Mouse (Mus musculus) E14TG2a.4 (cell line): ENCODE results near the gene Asb1.

Experiments
- H3K27me3 ChIP-seq: 2 replicates; pipeline ENCODE4 v1.6.1; 2014; ENCODE audit warnings: low read length, control low read depth; ENCODE audit not compliant: insufficient read depth
- H3K36me3 ChIP-seq: 2 replicates; pipeline ENCODE4 v1.6.1; 2014; ENCODE audit warnings: low read length, control low read depth; ENCODE audit not compliant: insufficient read depth
- H3K4me1 ChIP-seq: replicated peaks from 2 replicates; pipeline ENCODE4 v1.6.1; 2014; ENCODE audit warnings: low read depth, low read length, control low read depth
- H3K4me3 ChIP-seq: replicated peaks from 2 replicates; pipeline ENCODE4 v1.5.1; 2014; ENCODE audit warnings: mild to moderate bottlenecking, low read length
- H3K9me3 ChIP-seq: 2 replicates; pipeline ENCODE4 v1.6.1; 2014; ENCODE audit warnings: low read length, control low read depth
- CTCF ChIP-seq: conservative IDR thresholded peaks from 2 replicates; pipeline ENCODE4 v1.5.1; 2014; ENCODE audit warnings: low read length
- NANOG ChIP-seq: IDR thresholded peaks from 2 replicates; pipeline ENCODE4 v1.6.1; 2014; ENCODE audit warnings: borderline replicate concordance, low read length, mixed read lengths
- POU5F1 ChIP-seq: IDR thresholded peaks from 2 replicates; pipeline ENCODE4 v1.6.1; 2014; ENCODE audit warnings: low read length, borderline replicate concordance

Gene Asb1

GRCm38 (mm10) chr1:91538570-91538929, 1.8 kb upstream of the Asb1 start:
- TF ChIP-seq POU5F1 (no peak), NANOG (no peak), CTCF (no peak)
- H3K27me3 ChIP-seq = no peaks in the 10 kb centered on the region

GRCm38 (mm10) chr1:91539246-91539645, 1.1 kb upstream of the Asb1 start:
- Histone ChIP-seq H3K4me1 (peaks cover 63% of the 10 kb centered on the region), H3K4me3 (peak overlapping the region; percentile 98), H3K36me3 (peaks cover 4% of the 10 kb centered on the region; the same call in 1 of the 2 replicates), H3K9me3 (no peaks in the 10 kb centered on the region), H3K27me3 (no peaks in the 10 kb centered on the region)
- TF ChIP-seq POU5F1 = no peak
- TF ChIP-seq NANOG = no peak
- TF ChIP-seq CTCF = no peak

More at GRCm38 (mm10) chr1:91538570-91538929, 1.8 kb upstream of the Asb1 start:
- peaks cover 66% of the 10 kb centered on the region for H3K4me1 ChIP-seq
- no peaks in the 10 kb centered on the region for H3K36me3 ChIP-seq
- H3K4me3 ChIP-seq = no peak overlapping the region; the same call in 1 of the 2 replicates
- no peaks in the 10 kb centered on the region for H3K9me3 ChIP-seq

- peak overlapping the region; percentile 98 for H3K4me3 ChIP-seq
- no peaks in the 10 kb centered on the region for H3K9me3 ChIP-seq
- H3K36me3 ChIP-seq = peaks cover 7% of the 10 kb centered on the region
- no peaks in the 10 kb centered on the region for H3K27me3 ChIP-seq
- TF ChIP-seq CTCF (no peak), POU5F1 (no peak), NANOG (no peak)
- peaks cover 59% of the 10 kb centered on the region for H3K4me1 ChIP-seq
Observed at GRCm38 (mm10) chr1:91539704-91540270, 557 bp upstream of the Asb1 start.

GRCm38 (mm10) chr1:91541042-91541592, 773 bp downstream of the Asb1 start:
- Histone ChIP-seq H3K9me3 (no peaks in the 10 kb centered on the region), H3K27me3 (no peaks in the 10 kb centered on the region), H3K4me3 (peak overlapping the region; percentile 98), H3K36me3 (peaks cover 17% of the 10 kb centered on the region), H3K4me1 (peaks cover 53% of the 10 kb centered on the region)
- TF ChIP-seq NANOG (no peak), CTCF (no peak), POU5F1 (no peak)

- no peaks in the 10 kb centered on the region for H3K9me3 ChIP-seq
- no peak for TF ChIP-seq NANOG
- no peak for TF ChIP-seq POU5F1
- TF ChIP-seq CTCF = no peak
- H3K4me1 ChIP-seq = peaks cover 64% of the 10 kb centered on the region
- peaks cover 28% of the 10 kb centered on the region for H3K36me3 ChIP-seq
- H3K4me3 ChIP-seq = no peak overlapping the region
- no peaks in the 10 kb centered on the region for H3K27me3 ChIP-seq
Observed at GRCm38 (mm10) chr1:91543974-91544373, 3.6 kb downstream of the Asb1 start.

- no peaks in the 10 kb centered on the region for H3K27me3 ChIP-seq
- no peak overlapping the region for H3K4me3 ChIP-seq
- TF ChIP-seq NANOG (no peak), POU5F1 (no peak), CTCF (no peak)
- H3K36me3 ChIP-seq = peaks cover 32% of the 10 kb centered on the region
- peaks cover 60% of the 10 kb centered on the region for H3K4me1 ChIP-seq
- H3K9me3 ChIP-seq = no peaks in the 10 kb centered on the region
Observed at GRCm38 (mm10) chr1:91545226-91545625, 4.9 kb downstream of the Asb1 start.

- TF ChIP-seq NANOG (peak; percentile 16; the same call in 1 of the 2 replicates), POU5F1 (no peak)
- Histone ChIP-seq H3K36me3 (peaks cover 43% of the 10 kb centered on the region), H3K4me1 (peaks cover 48% of the 10 kb centered on the region), H3K27me3 (no peaks in the 10 kb centered on the region), H3K4me3 (no peak overlapping the region), H3K9me3 (no peaks in the 10 kb centered on the region)
Observed at GRCm38 (mm10) chr1:91547567-91547966, 7.2 kb downstream of the Asb1 start.

GRCm38 (mm10) chr1:91549073-91549472, 8.7 kb downstream of the Asb1 start:
- no peaks in the 10 kb centered on the region for H3K27me3 ChIP-seq
- peaks cover 53% of the 10 kb centered on the region for H3K36me3 ChIP-seq
- peaks cover 45% of the 10 kb centered on the region for H3K4me1 ChIP-seq
- H3K4me3 ChIP-seq = no peak overlapping the region
- H3K9me3 ChIP-seq = no peaks in the 10 kb centered on the region
- TF ChIP-seq CTCF = no peak
- no peak for TF ChIP-seq NANOG
- TF ChIP-seq POU5F1 = no peak
